Mouse (Mus musculus) lung, embryonic 14.5 days (tissue): ENCODE measurements around the gene Ssh2. TPM values are rescaled to one million over a fixed set of nuclear protein-coding genes. Genes with fewer than 3 reads are reported as not detected.
"Not testable (repeated sequence)": the region's sequence is repeated elsewhere in the genome, so short reads cannot be mapped to it uniquely, and the experiment has no call there.

Experiments used
- ATAC-seq: fragments of 200-750 bp; cut with Nextera tagmentation; 2 replicates; pipeline ENCODE4 v1.8.0; 2017; ENCODE audit warnings: mild to moderate bottlenecking, moderate TSS enrichment, moderate library complexity; ENCODE audit not compliant: insufficient read depth
- DNase-seq: peaks from one replicate; pipeline ENCODE4 v3.0.0-alpha.2; 2015
- H3K27ac ChIP-seq: fragments of 300-500 bp; sonication (generic); 2 replicates; pipeline ENCODE4 v1.5.1; 2014; ENCODE audit warnings: low read depth, mild to moderate bottlenecking, moderate library complexity
- H3K27me3 ChIP-seq: fragments of 300-500 bp; sonication (generic); 2 replicates; pipeline ENCODE4 v1.6.1; 2014; ENCODE audit warnings: low read length, control low read depth; ENCODE audit not compliant: insufficient read depth
- H3K36me3 ChIP-seq: fragments of 300-500 bp; sonication (generic); 2 replicates; pipeline ENCODE4 v1.6.1; 2014; ENCODE audit warnings: control low read depth; ENCODE audit not compliant: insufficient read depth
- H3K4me1 ChIP-seq: fragments of 300-500 bp; sonication (generic); 2 replicates; pipeline ENCODE4 v1.6.1; 2014; ENCODE audit warnings: antibody characterized with exemption, control low read depth; ENCODE audit not compliant: insufficient read depth
- H3K4me2 ChIP-seq: fragments of 300-500 bp; sonication (generic); 2 replicates; pipeline ENCODE4 v1.6.1; 2014; ENCODE audit warnings: mild to moderate bottlenecking
- H3K4me3 ChIP-seq: fragments of 300-500 bp; sonication (generic); 2 replicates; pipeline ENCODE4 v1.5.1; 2014; ENCODE audit warnings: low read depth, low read length
- H3K9ac ChIP-seq: fragments of 300-500 bp; sonication (generic); 2 replicates; pipeline ENCODE4 v1.6.1; 2014
- H3K9me3 ChIP-seq: fragments of 300-500 bp; sonication (generic); 2 replicates; pipeline ENCODE4 v1.6.1; 2016; ENCODE audit warnings: low read depth, low read length, control low read depth
- CTCF ChIP-seq: IDR thresholded peaks from 2 replicates; pipeline ENCODE4 v1.5.1; 2016; ENCODE audit warnings: antibody characterized with exemption, low read depth
- WGBS: fragments of 180-500 bp; shearing (Covaris S2); extraction: QIAGEN DNeasy Blood & Tissue Kit; methylation state at CpG from one replicate; pipeline ENCODE4 v1.1.7; 2014; 5-methylcytosine and 5-hydroxymethylcytosine counted together
- polyA plus RNA-seq: library from polyadenylated mRNA; unstranded; fragments of >200 nt; fragmentation: Nextera tagmentation; extraction: Ambion mirVana; gene quantifications from 2 replicates; pipeline ENCODE4 v1.2.1, GENCODE M21; 2014

Gene Ssh2
- polyA plus RNA-seq, 1 experiment from 2014 or later: 13.8 TPM

DNA sequence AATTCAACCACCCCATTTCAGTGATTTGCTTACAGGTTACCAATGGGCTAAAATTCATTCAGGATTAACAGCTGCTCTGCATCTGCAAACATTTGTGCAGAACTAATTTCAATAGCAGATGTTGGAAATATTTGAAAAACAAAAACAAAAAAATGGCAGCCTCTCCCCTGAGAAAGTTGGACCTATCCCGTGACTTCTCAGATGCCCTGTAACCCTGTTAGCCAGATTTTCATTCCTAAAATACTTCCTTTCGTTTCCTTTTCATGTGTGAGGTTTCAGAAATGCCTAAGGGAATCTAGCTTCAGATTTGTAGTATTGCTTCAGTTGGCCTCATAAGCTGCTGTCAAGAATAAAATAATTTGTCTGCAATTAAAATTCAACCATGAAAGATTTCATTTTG lies 43.4 kb downstream of the Ssh2 start:
- no peaks in the 10 kb centered on the region for H3K27me3 ChIP-seq
- no peak overlapping the region for H3K9ac ChIP-seq
- WGBS: 50% methylated on average over 2 of the region's 2 CpGs
- no peak overlapping the region for H3K4me2 ChIP-seq
- DNase-seq (no peak), ATAC-seq (no peak)
- H3K27ac ChIP-seq: no peak overlapping the region
- no peak for TF ChIP-seq CTCF
- no peaks in the 10 kb centered on the region for H3K4me1 ChIP-seq
- no peaks in the 10 kb centered on the region for H3K9me3 ChIP-seq
- H3K4me3 ChIP-seq: no peak overlapping the region
- no peaks in the 10 kb centered on the region for H3K36me3 ChIP-seq

DNA sequence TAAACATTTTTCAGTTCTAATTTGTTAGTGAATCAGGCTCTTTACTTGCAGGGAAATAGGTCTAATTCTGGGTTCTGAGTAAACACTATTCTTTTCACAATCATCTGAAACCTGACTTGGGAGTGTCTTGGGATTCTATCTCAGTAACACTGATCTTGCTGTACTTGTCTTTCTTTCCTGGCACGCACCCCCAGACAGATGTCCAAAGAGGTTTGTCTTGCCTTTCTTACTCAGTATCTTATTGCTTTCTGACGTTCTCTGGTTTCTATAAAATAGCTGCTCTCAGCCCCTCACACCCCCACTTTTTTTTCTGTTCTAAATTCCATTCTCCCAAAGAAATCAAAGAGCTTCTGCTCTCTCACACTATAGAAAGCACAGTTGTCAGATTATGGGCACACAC lies 51.3 kb downstream of the Ssh2 start:
- Histone ChIP-seq H3K27me3 (no peaks in the 10 kb centered on the region), H3K4me3 (no peak overlapping the region), H3K4me1 (no peaks in the 10 kb centered on the region), H3K36me3 (no peaks in the 10 kb centered on the region), H3K9ac (no peak overlapping the region), H3K27ac (no peak overlapping the region), H3K9me3 (no peaks in the 10 kb centered on the region), H3K4me2 (no peak overlapping the region)
- ATAC-seq: no peak
- TF ChIP-seq CTCF: no peak
- DNase-seq: no peak
- 60% methylated on average over 2 of the region's 2 CpGs for WGBS

DNA sequence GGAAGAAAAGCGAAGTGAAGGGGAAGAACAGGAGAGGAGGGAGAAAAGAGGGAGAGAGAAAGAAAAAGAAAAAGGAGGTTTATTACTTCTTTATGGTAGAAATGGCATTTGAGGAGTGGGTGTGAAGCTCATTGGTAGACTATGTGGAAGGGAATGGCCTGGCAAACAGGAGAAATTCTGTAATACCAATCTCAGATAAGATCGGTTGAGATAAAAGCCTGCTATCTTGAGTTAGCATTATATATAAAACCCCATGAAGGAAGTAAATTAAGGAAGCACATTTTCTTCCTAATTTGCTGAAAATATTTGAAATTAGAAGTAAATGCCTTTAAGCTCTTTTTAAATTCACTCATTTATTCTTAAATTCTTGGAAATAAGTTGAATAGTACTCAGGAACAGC lies 59.9 kb downstream of the Ssh2 start:
- DNase-seq: no peak
- Histone ChIP-seq H3K9me3 (no peaks in the 10 kb centered on the region), H3K4me2 (no peak overlapping the region), H3K36me3 (no peaks in the 10 kb centered on the region), H3K27ac (no peak overlapping the region), H3K4me3 (no peak overlapping the region), H3K9ac (no peak overlapping the region), H3K4me1 (no peaks in the 10 kb centered on the region), H3K27me3 (no peaks in the 10 kb centered on the region)
- 88% methylated on average over 2 of the region's 2 CpGs for WGBS
- no peak for TF ChIP-seq CTCF
- no peak for ATAC-seq

DNA sequence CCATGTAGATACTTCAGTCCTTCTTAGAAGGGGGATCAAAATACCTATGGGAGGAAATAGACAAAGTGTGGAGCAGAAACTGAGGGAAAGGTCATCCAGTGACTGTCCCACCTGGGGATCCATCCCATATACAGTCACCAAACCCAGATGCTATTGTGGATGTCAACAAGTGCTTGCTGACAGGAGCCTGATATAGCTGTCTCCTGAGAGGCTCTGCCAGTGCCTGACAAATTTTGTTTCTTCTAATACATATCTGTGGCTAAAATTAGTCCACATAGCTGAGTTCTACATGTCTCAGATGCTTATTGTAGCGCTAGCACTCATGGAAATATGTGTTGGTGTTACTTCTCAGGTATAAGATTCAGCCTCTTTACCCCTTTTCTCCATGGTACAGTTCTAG lies 62.5 kb downstream of the Ssh2 start:
- WGBS: 89% methylated on average over 1 of the region's 1 CpGs
- ATAC-seq, H3K4me2 ChIP-seq: not testable (repeated sequence)

DNA sequence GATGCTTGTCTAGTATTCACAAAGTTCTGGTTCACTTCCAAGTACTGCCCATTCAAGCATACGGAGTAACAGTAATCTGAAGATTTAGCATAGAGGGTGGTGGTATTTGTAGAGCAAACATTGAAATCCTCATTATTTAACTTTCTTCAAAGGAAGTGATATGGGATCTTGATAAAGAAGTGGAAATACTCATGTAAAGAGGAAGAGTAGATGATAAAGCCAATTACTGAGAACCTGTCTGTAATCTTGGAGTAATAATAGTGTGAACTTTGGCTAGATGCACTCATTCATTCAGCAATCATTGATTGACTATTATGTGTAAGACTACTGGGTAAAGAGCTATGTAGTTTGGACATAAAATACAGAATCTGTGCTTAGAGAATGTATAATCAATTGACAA lies 64.1 kb downstream of the Ssh2 start:
- H3K27ac ChIP-seq: no peak overlapping the region
- ATAC-seq (no peak), DNase-seq (no peak)
- H3K4me2 ChIP-seq: no peak overlapping the region
- no peaks in the 10 kb centered on the region for H3K4me1 ChIP-seq
- no peak overlapping the region for H3K9ac ChIP-seq
- H3K4me3 ChIP-seq: no peak overlapping the region
- TF ChIP-seq CTCF: no peak
- no peaks in the 10 kb centered on the region for H3K9me3 ChIP-seq
- no peaks in the 10 kb centered on the region for H3K36me3 ChIP-seq
- H3K27me3 ChIP-seq: no peaks in the 10 kb centered on the region
- 37% methylated on average over 1 of the region's 1 CpGs for WGBS

More for the DNA sequence above, 62.5 kb downstream of the Ssh2 start:
- H3K27me3 ChIP-seq, H3K36me3 ChIP-seq, H3K9me3 ChIP-seq, DNase-seq, H3K4me1 ChIP-seq, H3K9ac ChIP-seq, H3K27ac ChIP-seq, H3K4me3 ChIP-seq: not testable (repeated sequence)

DNA sequence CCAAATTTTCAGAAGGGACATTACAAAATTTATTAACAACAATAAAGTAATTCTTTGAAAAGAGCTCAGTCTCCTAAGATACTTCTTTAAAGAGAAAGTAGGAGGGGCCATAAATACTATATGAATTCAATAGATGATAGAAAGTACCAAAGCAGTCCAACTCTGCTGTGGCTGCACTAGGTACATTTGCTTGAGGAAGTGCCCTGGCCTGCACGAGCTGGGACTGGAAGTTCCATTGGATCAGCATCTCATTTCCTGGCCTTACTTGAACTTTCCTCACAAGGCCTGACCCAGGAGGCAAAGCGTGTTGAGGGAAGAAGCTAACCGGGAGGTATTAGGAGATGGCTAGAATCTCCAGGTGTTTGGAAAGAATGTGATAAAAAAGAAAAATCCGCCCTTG lies 75.4 kb downstream of the Ssh2 start:
- 64% methylated on average over 4 of the region's 4 CpGs for WGBS
- ATAC-seq: no peak
- no peak overlapping the region for H3K4me2 ChIP-seq
- H3K9me3 ChIP-seq: no peaks in the 10 kb centered on the region
- H3K36me3 ChIP-seq: no peaks in the 10 kb centered on the region
- H3K27ac ChIP-seq: no peak overlapping the region
- H3K27me3 ChIP-seq: no peaks in the 10 kb centered on the region
- no peak overlapping the region for H3K9ac ChIP-seq
- no peaks in the 10 kb centered on the region for H3K4me1 ChIP-seq
- H3K4me3 ChIP-seq: no peak overlapping the region
- no peak for TF ChIP-seq CTCF
- no peak for DNase-seq

DNA sequence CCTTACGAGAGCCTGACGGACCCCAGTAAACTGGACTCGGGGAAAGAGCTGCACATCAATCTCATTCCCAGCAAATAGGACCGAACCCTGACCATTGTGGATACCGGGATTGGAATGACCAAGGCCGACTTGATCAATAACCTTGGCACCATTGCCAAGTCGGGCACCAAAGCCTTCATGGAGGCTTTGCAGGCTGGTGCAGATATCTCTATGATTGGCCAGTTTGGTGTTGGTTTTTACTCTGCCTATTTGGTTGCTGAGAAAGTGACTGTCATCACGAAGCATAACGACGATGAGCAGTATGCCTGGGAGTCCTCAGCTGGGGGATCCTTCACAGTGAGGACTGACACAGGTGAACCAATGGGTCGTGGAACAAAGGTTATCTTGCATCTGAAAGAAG lies 77.6 kb downstream of the Ssh2 start:
- H3K36me3 ChIP-seq, H3K9me3 ChIP-seq, H3K27me3 ChIP-seq, H3K27ac ChIP-seq, H3K4me2 ChIP-seq, H3K9ac ChIP-seq, DNase-seq, H3K4me3 ChIP-seq, ATAC-seq, H3K4me1 ChIP-seq: not testable (repeated sequence)
- WGBS: 86% methylated on average over 7 of the region's 11 CpGs

DNA sequence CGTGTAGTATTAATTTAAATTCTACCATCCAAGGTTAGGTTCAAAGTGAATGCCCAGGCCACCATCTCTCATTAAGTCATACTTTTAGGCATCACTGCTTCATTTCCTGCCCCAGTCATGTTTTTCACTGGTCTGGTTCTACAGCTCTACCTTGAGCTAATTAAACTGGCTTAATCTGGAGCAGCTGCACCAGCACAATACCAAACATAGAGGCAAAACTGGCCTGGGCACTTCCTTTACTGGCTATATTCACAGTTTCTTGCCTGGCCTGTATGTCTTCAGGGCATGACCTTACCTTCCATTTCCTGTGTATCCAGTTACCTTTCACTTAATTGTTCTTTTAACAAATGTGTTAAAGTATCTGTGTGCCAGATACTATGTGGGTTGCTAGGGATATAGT lies 81.2 kb downstream of the Ssh2 start:
- Histone ChIP-seq H3K36me3 (no peaks in the 10 kb centered on the region), H3K27me3 (no peaks in the 10 kb centered on the region), H3K27ac (no peak overlapping the region), H3K9me3 (no peaks in the 10 kb centered on the region), H3K4me2 (no peak overlapping the region), H3K4me3 (no peak overlapping the region), H3K9ac (no peak overlapping the region), H3K4me1 (no peaks in the 10 kb centered on the region)
- TF ChIP-seq CTCF: no peak
- no peak for DNase-seq
- WGBS: 90% methylated on average over 1 of the region's 1 CpGs
- no peak for ATAC-seq
